20 mouse cellular contexts compared by ENCODE assay signal in the genomic region with DNA sequence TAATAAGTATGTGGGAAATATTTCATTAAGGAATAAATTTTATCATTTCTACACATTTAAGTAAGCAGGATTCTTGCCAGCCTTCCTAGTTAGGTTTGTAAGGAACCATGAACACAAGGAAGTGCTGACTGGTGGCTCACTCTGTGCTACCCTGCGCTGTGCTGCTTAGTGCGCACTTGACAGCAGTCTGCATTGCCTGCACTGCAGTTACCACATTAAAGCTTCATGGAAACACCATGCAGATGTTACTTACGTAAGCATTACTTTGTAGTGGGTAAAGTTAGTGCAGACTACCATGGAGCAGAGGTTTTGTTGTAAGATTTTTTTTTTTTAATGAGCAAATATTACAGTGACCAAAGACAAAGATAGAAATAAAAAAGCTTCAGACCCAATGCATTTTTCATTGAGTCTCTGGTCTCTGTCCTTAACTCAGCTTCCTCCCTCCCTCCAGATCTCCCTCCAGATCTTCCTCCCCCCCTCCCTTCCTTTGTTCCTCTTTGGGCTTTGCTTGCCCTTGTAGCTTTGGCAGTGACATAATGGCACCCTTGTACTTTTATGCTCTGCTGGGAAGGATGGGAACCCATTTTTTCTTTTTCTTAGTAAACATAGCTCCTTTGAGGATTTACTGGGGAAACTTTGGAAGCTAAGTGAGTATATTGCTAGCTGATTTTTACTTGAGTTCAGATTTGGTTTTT. TPM values are rescaled to one million over a fixed set of nuclear protein-coding genes. Genes with fewer than 3 reads are reported as not detected.
DNase-seq lines count a peak whose midpoint lies in the region; ATAC-seq and TF ChIP-seq lines count a peak whose summit lies in the region.
"Had no signal": no experiment of that assay in that cellular context is flagged by ENCODE, and none has a peak within 500 bp of the region (broad histone marks: within the 10 kb centered on the region; RNA-seq: fewer than 3 reads in every experiment).

No protein-coding gene starts in this region.

- no peak overlapping the region for H3K4me3 ChIP-seq in hindbrain, postnatal 0 days (ENCODE audit: low read length)
- no peak overlapping the region for H3K4me3 ChIP-seq in hindbrain, embryonic 11.5 days (ENCODE audit: low read depth, low read length)
- H3K4me3 ChIP-seq: forebrain, embryonic 13.5 days; hindbrain, embryonic 13.5 days had no signal

- no peaks in the 10 kb centered on the region for H3K9me3 ChIP-seq in hindbrain, postnatal 0 days (ENCODE audit: low read length)
- no peaks in the 10 kb centered on the region for H3K9me3 ChIP-seq in hindbrain, embryonic 11.5 days (ENCODE audit: control insufficient read depth, low read length)
- H3K9me3 ChIP-seq: forebrain, embryonic 13.5 days; hindbrain, embryonic 13.5 days had no signal

- H3K4me2 ChIP-seq in hindbrain, postnatal 0 days (ENCODE audit: low read depth, low read length): no peak overlapping the region
- H3K4me2 ChIP-seq in hindbrain, embryonic 11.5 days (replicated peaks; ENCODE audit: low read depth, low read length): no peak overlapping the region
- H3K4me2 ChIP-seq: forebrain, embryonic 13.5 days; hindbrain, embryonic 13.5 days had no signal

- no peaks in the 10 kb centered on the region for H3K27me3 ChIP-seq in hindbrain, postnatal 0 days (ENCODE audit: insufficient read depth, low read length)
- H3K27me3 ChIP-seq in hindbrain, embryonic 11.5 days (ENCODE audit: control insufficient read depth, insufficient read depth, low read length): no peaks in the 10 kb centered on the region
- H3K27me3 ChIP-seq: forebrain, embryonic 13.5 days; hindbrain, embryonic 13.5 days had no signal

- no peak overlapping the region for H3K9ac ChIP-seq in hindbrain, postnatal 0 days (replicated peaks; ENCODE audit: low read length)
- no peak overlapping the region for H3K9ac ChIP-seq in hindbrain, embryonic 11.5 days (ENCODE audit: low read depth, low read length)
- H3K9ac ChIP-seq: forebrain, embryonic 13.5 days; hindbrain, embryonic 13.5 days had no signal

- peaks cover 7% of the 10 kb centered on the region; the same call in 1 of the 2 replicates for H3K36me3 ChIP-seq in hindbrain, postnatal 0 days (ENCODE audit: insufficient read depth, low read length)
- peaks cover 3% of the 10 kb centered on the region; the same call in 1 of the 2 replicates for H3K36me3 ChIP-seq in hindbrain, embryonic 11.5 days (ENCODE audit: control insufficient read depth, insufficient read depth, low read length)

- DNase-seq in hindbrain, postnatal 0 days (ENCODE audit: low spot score): peak; percentile 12
- no peak for DNase-seq in hindbrain, embryonic 11.5 days (ENCODE audit: low spot score)
- DNase-seq in induced T-regulatory cell, adult 2 months (ENCODE audit: low read depth): peak; percentile 61
- peak; percentile 84 for DNase-seq in thymus, postnatal 0 days (ENCODE audit: low spot score)
- no peak for DNase-seq in urinary bladder, adult 2 months (ENCODE audit: low spot score)
- DNase-seq in kidney, postnatal 4 days: no peak
- DNase-seq in right cerebral cortex, postnatal 36 days (ENCODE audit: low spot score in 2 of 2): no peak
- DNase-seq: B cell, adult 2 months; cerebellum, adult 18-20 months; heart, adult 18-20 months; kidney, adult 11 months; kidney, postnatal 14 days; layer of hippocampus, postnatal 36 days; lung, postnatal 4 days had no signal

- H3K27ac ChIP-seq in hindbrain, postnatal 0 days: no peak overlapping the region
- H3K27ac ChIP-seq in hindbrain, embryonic 11.5 days (ENCODE audit: low read depth, low read length): no peak overlapping the region
- H3K27ac ChIP-seq: forebrain, embryonic 13.5 days; hindbrain, embryonic 13.5 days had no signal

- 89% methylated on average over 3 of the region's 3 CpGs for WGBS in hindbrain, postnatal 0 days
- 91% methylated on average over 3 of the region's 3 CpGs for WGBS in hindbrain, embryonic 11.5 days

- no peaks in the 10 kb centered on the region for H3K4me1 ChIP-seq in hindbrain, postnatal 0 days (ENCODE audit: insufficient read depth, low read length)
- H3K4me1 ChIP-seq in hindbrain, embryonic 11.5 days (replicated peaks; ENCODE audit: control insufficient read depth, insufficient read depth, low read length): no peaks in the 10 kb centered on the region
- H3K4me1 ChIP-seq: forebrain, embryonic 13.5 days; hindbrain, embryonic 13.5 days had no signal

- TF ChIP-seq CTCF in hindbrain, postnatal 0 days (IDR thresholded peaks at IDR 0.05; ENCODE audit: low read depth): no peak

- ATAC-seq in hindbrain, postnatal 0 days: no peak
- ATAC-seq in hindbrain, embryonic 11.5 days (ENCODE audit: low FRiP score): no peak
- ATAC-seq in CD4-positive, CD25-positive, alpha-beta regulatory T cell, adult 4 months: peak; percentile 98
- ATAC-seq: forebrain, embryonic 13.5 days had no signal

RNA-seq across cellular contexts. Expression of gene Omg, which starts 43.0 kb away (rescaled TPM):
- 21.0 and 27.7 TPM in 2 replicates for total RNA-seq in hindbrain, postnatal 0 days (2014; rRNA removed)
- 33.2 and 34.8 TPM in 2 replicates for polyA plus RNA-seq in hindbrain, postnatal 0 days (2015; fragmentation: Nextera tagmentation; extraction: Ambion mirVana)
- polyA plus RNA-seq in hindbrain, embryonic 11.5 days (2014; fragmentation: Nextera tagmentation; extraction: Ambion mirVana): 0.32 and 0.73 TPM in 2 replicates
- not detected for polyA plus RNA-seq in CD4-positive, CD25-positive, alpha-beta regulatory T cell, adult 4 months (2017; shearing (Covaris generic))
- polyA plus RNA-seq in thymus, postnatal 0 days (2015; fragmentation: Nextera tagmentation; extraction: Ambion mirVana): 0.19 and 0.25 TPM in 2 replicates
- 0.06 and 0.07 TPM in 2 replicates for polyA plus RNA-seq in urinary bladder, adult 2 months (2012; rRNA removed)
- total RNA-seq: gastrocnemius, adult 18-20 months; heart, adult 18-20 months had no signal
- polyA plus RNA-seq: liver, embryonic 16.5 days; spleen, adult 2 months had no signal

Comparison
In these comparisons a context has a peak if more than half of its experiments do, and no peak if none do; other contexts are left out.
1. DNase-seq: peak in hindbrain, postnatal 0 days (single experiment), induced T-regulatory cell, adult 2 months (single experiment) and thymus, postnatal 0 days (single experiment); none in hindbrain, embryonic 11.5 days (single experiment), urinary bladder, adult 2 months (single experiment), kidney, postnatal 4 days (0 of 2) and right cerebral cortex, postnatal 36 days (0 of 2).
2. RNA of gene Omg, which starts 43.0 kb away (polyA plus RNA-seq): 33.2 to 34.8 TPM in hindbrain, postnatal 0 days; 0.32 to 0.73 TPM in hindbrain, embryonic 11.5 days, 0.19 to 0.25 TPM in thymus, postnatal 0 days, not detected in CD4-positive, CD25-positive, alpha-beta regulatory T cell, adult 4 months and 0.06 to 0.07 TPM in urinary bladder, adult 2 months; every median in the first group is over 10 times any median in the second.